Mouse (Mus musculus) heart, embryonic 13.5 days (tissue): ENCODE measurements at regions not wholly inside any gene's neighbourhood (a gene's known extent, or its start where the extent isn't known, plus 50 kb on each side); places are given as distances from the start of the nearest gene placed in this dataset.

Experiments used
- ATAC-seq: fragments of 200-750 bp; cut with Nextera tagmentation; 2 replicates; pipeline ENCODE4 v1.8.0; 2017; ENCODE audit warnings: moderate TSS enrichment; ENCODE audit not compliant: insufficient number of reproducible peaks, low FRiP score, low TSS enrichment; ENCODE audit errors: extremely low read depth
- H3K27ac ChIP-seq: fragments of 300-500 bp; sonication (generic); replicated peaks from 2 replicates; pipeline ENCODE4 v1.5.1; 2015; ENCODE audit warnings: moderate library complexity, mild to moderate bottlenecking, inconsistent platforms
- H3K27me3 ChIP-seq: fragments of 300-500 bp; sonication (generic); replicated peaks from 2 replicates; pipeline ENCODE4 v1.6.1; 2015; ENCODE audit warnings: mild to moderate bottlenecking, inconsistent platforms
- H3K36me3 ChIP-seq: fragments of 300-500 bp; sonication (generic); 2 replicates; pipeline ENCODE4 v1.6.1; 2015; ENCODE audit warnings: mild to moderate bottlenecking, inconsistent platforms
- H3K4me1 ChIP-seq: fragments of 300-500 bp; sonication (generic); 2 replicates; pipeline ENCODE4 v1.6.1; 2015; ENCODE audit warnings: inconsistent platforms
- H3K4me2 ChIP-seq: fragments of 300-500 bp; sonication (generic); 2 replicates; pipeline ENCODE4 v1.6.1; 2015; ENCODE audit warnings: inconsistent platforms, mild to moderate bottlenecking, moderate library complexity
- H3K4me3 ChIP-seq: fragments of 300-500 bp; sonication (generic); 2 replicates; pipeline ENCODE4 v1.5.1; 2015; ENCODE audit warnings: moderate library complexity, mild to moderate bottlenecking, inconsistent platforms
- H3K9ac ChIP-seq: fragments of 300-500 bp; sonication (generic); 2 replicates; pipeline ENCODE4 v1.6.1; 2015; ENCODE audit warnings: inconsistent platforms, mild to moderate bottlenecking, moderate library complexity
- H3K9me3 ChIP-seq: fragments of 300-500 bp; sonication (generic); 2 replicates; pipeline ENCODE4 v1.6.1; 2016; ENCODE audit warnings: inconsistent platforms
- WGBS: fragments of 180-500 bp; shearing (Covaris S2); methylation state at CpG from one replicate; pipeline ENCODE4 v1.1.7; 2015; ENCODE audit warnings: mixed read lengths; 5-methylcytosine and 5-hydroxymethylcytosine counted together

GRCm38 (mm10) chr2:46244697-46245096 is 1127.5 kb upstream of the Zeb2 start:
- 76% methylated on average over 3 of the region's 3 CpGs for WGBS

GRCm38 (mm10) chr2:46242806-46243205 is 1125.6 kb upstream of the Zeb2 start:
- H3K9ac ChIP-seq = no peak overlapping the region
- no peaks in the 10 kb centered on the region for H3K36me3 ChIP-seq
- H3K4me2 ChIP-seq = no peak overlapping the region
- ATAC-seq = no peak
- H3K4me3 ChIP-seq = no peak overlapping the region
- no peak overlapping the region for H3K27ac ChIP-seq
- H3K4me1 ChIP-seq = no peaks in the 10 kb centered on the region
- H3K27me3 ChIP-seq = no peaks in the 10 kb centered on the region
- H3K9me3 ChIP-seq = no peaks in the 10 kb centered on the region

More at GRCm38 (mm10) chr2:46244697-46245096, 1127.5 kb upstream of the Zeb2 start:
- no peaks in the 10 kb centered on the region for H3K27me3 ChIP-seq
- no peak overlapping the region for H3K27ac ChIP-seq
- no peak overlapping the region for H3K4me2 ChIP-seq
- no peak overlapping the region for H3K4me3 ChIP-seq
- no peaks in the 10 kb centered on the region for H3K4me1 ChIP-seq
- H3K9ac ChIP-seq = no peak overlapping the region
- no peak for ATAC-seq
- H3K9me3 ChIP-seq = no peaks in the 10 kb centered on the region
- no peaks in the 10 kb centered on the region for H3K36me3 ChIP-seq

- Histone ChIP-seq H3K27ac (no peak overlapping the region), H3K27me3 (no peaks in the 10 kb centered on the region), H3K9ac (no peak overlapping the region), H3K4me1 (no peaks in the 10 kb centered on the region), H3K9me3 (no peaks in the 10 kb centered on the region), H3K4me3 (no peak overlapping the region), H3K4me2 (no peak overlapping the region), H3K36me3 (no peaks in the 10 kb centered on the region)
- ATAC-seq = no peak
- WGBS = 58% methylated on average over 4 of the region's 4 CpGs
Observed at GRCm38 (mm10) chr2:46239874-46240273, 1122.7 kb upstream of the Zeb2 start.

GRCm38 (mm10) chr2:46230791-46231450 is 1113.7 kb upstream of the Zeb2 start:
- no peak overlapping the region for H3K4me3 ChIP-seq
- H3K27ac ChIP-seq = no peak overlapping the region
- no peak overlapping the region for H3K9ac ChIP-seq
- no peak for ATAC-seq
- no peaks in the 10 kb centered on the region for H3K4me1 ChIP-seq
- H3K4me2 ChIP-seq = no peak overlapping the region
- H3K9me3 ChIP-seq = no peaks in the 10 kb centered on the region
- no peaks in the 10 kb centered on the region for H3K27me3 ChIP-seq
- H3K36me3 ChIP-seq = no peaks in the 10 kb centered on the region
- 60% methylated on average over 2 of the region's 2 CpGs for WGBS

GRCm38 (mm10) chr2:46218336-46218957 is 1101.3 kb upstream of the Zeb2 start:
- no peak overlapping the region for H3K4me3 ChIP-seq
- no peak overlapping the region for H3K4me2 ChIP-seq
- no peak overlapping the region for H3K9ac ChIP-seq
- ATAC-seq = no peak
- 84% methylated on average over 7 of the region's 7 CpGs for WGBS
- H3K4me1 ChIP-seq = no peaks in the 10 kb centered on the region
- H3K9me3 ChIP-seq = no peaks in the 10 kb centered on the region
- H3K27ac ChIP-seq = no peak overlapping the region
- no peaks in the 10 kb centered on the region for H3K36me3 ChIP-seq
- H3K27me3 ChIP-seq = no peaks in the 10 kb centered on the region

GRCm38 (mm10) chr2:46199341-46199740 is 1082.1 kb upstream of the Zeb2 start:
- Histone ChIP-seq H3K27ac (no peak overlapping the region), H3K4me2 (no peak overlapping the region), H3K27me3 (no peaks in the 10 kb centered on the region), H3K4me3 (no peak overlapping the region), H3K36me3 (no peaks in the 10 kb centered on the region), H3K4me1 (no peaks in the 10 kb centered on the region), H3K9me3 (no peaks in the 10 kb centered on the region), H3K9ac (no peak overlapping the region)
- ATAC-seq = no peak
- 29% methylated on average over 1 of the region's 1 CpGs for WGBS

- Histone ChIP-seq H3K4me1 (no peaks in the 10 kb centered on the region), H3K4me2 (no peak overlapping the region), H3K36me3 (no peaks in the 10 kb centered on the region), H3K27me3 (no peaks in the 10 kb centered on the region), H3K27ac (no peak overlapping the region), H3K9me3 (no peaks in the 10 kb centered on the region), H3K4me3 (no peak overlapping the region), H3K9ac (no peak overlapping the region)
- no peak for ATAC-seq
Observed at GRCm38 (mm10) chr2:46187265-46187888, 1070.2 kb upstream of the Zeb2 start.

GRCm38 (mm10) chr2:46183241-46183640 is 1066.0 kb upstream of the Zeb2 start:
- no peak overlapping the region for H3K27ac ChIP-seq
- no peaks in the 10 kb centered on the region for H3K36me3 ChIP-seq
- H3K27me3 ChIP-seq = no peaks in the 10 kb centered on the region
- no peaks in the 10 kb centered on the region for H3K4me1 ChIP-seq
- H3K4me2 ChIP-seq = no peak overlapping the region
- no peak overlapping the region for H3K9ac ChIP-seq
- no peaks in the 10 kb centered on the region for H3K9me3 ChIP-seq
- H3K4me3 ChIP-seq = no peak overlapping the region
- 85% methylated on average over 2 of the region's 2 CpGs for WGBS
- no peak for ATAC-seq

GRCm38 (mm10) chr2:46179741-46180140 is 1062.5 kb upstream of the Zeb2 start:
- Histone ChIP-seq H3K4me1 (no peaks in the 10 kb centered on the region), H3K4me2 (no peak overlapping the region), H3K27me3 (no peaks in the 10 kb centered on the region), H3K4me3 (no peak overlapping the region), H3K27ac (no peak overlapping the region), H3K9ac (no peak overlapping the region), H3K9me3 (no peaks in the 10 kb centered on the region), H3K36me3 (no peaks in the 10 kb centered on the region)
- ATAC-seq = no peak
- WGBS = 48% methylated on average over 4 of the region's 4 CpGs

- Histone ChIP-seq H3K9ac (no peak overlapping the region), H3K4me3 (no peak overlapping the region), H3K4me1 (no peaks in the 10 kb centered on the region), H3K4me2 (no peak overlapping the region), H3K9me3 (no peaks in the 10 kb centered on the region), H3K36me3 (no peaks in the 10 kb centered on the region), H3K27me3 (no peaks in the 10 kb centered on the region), H3K27ac (no peak overlapping the region)
- ATAC-seq = no peak
- WGBS = 25% methylated on average over 1 of the region's 1 CpGs
Observed at GRCm38 (mm10) chr2:46168488-46168887, 1051.3 kb upstream of the Zeb2 start.

- no peak for ATAC-seq
Observed at GRCm38 (mm10) chr2:46149848-46150247, 1032.7 kb upstream of the Zeb2 start.

GRCm38 (mm10) chr2:46119871-46120270 is 1002.7 kb upstream of the Zeb2 start:
- Histone ChIP-seq H3K27ac (no peak overlapping the region), H3K4me2 (no peak overlapping the region), H3K4me1 (no peaks in the 10 kb centered on the region), H3K36me3 (no peaks in the 10 kb centered on the region), H3K9me3 (no peaks in the 10 kb centered on the region), H3K27me3 (no peaks in the 10 kb centered on the region), H3K4me3 (no peak overlapping the region), H3K9ac (no peak overlapping the region)
- WGBS = 22% methylated on average over 3 of the region's 3 CpGs
- no peak for ATAC-seq

More at GRCm38 (mm10) chr2:46149848-46150247, 1032.7 kb upstream of the Zeb2 start:
- Histone ChIP-seq H3K4me1 (no peaks in the 10 kb centered on the region), H3K4me2 (no peak overlapping the region), H3K9me3 (no peaks in the 10 kb centered on the region), H3K27me3 (no peaks in the 10 kb centered on the region), H3K9ac (no peak overlapping the region), H3K27ac (no peak overlapping the region), H3K36me3 (no peaks in the 10 kb centered on the region), H3K4me3 (no peak overlapping the region)
- WGBS = 85% methylated on average over 3 of the region's 3 CpGs
